Mouse (Mus musculus): ENCODE results near the gene H3f3b.

H3f3b gene

DNA sequence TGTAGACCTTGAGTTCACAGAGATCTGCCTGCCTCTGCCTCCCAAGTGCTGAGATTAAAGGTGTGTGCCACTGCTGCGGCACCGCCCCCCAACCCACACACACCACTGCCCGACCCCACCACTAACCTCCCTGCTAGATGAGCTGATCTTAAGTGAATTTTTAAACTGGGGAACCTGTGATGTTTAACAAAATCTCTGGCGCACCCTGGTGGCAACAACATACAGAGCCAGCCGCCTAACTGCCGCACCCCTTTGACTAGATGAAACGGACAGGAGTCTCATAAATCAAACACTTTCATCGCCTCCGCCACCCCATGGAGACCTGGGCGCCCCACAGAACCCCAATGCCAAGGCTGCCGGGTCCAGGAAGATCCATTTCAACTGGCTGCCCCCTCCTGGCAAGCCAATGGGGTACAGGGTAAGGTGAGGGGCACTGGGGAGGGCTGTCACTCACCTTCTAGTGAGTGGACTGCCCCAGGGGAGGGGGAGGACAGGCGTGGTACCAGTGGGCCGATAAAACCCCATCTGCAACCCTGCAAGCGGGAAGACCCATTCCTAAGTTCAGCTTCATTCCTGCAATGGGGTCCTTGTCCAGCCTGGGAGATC lies 28.1 kb downstream of the H3f3b start:
- DNase-seq = peak; percentile 72 to 75

- no peak for DNase-seq
These were observed 28.7 kb downstream of the H3f3b start for GRCm38 (mm10) chr11:115999027-115999426.

- no peak for DNase-seq
These were observed 30.1 kb downstream of the H3f3b start for GRCm38 (mm10) chr11:115997662-115998061.

DNA sequence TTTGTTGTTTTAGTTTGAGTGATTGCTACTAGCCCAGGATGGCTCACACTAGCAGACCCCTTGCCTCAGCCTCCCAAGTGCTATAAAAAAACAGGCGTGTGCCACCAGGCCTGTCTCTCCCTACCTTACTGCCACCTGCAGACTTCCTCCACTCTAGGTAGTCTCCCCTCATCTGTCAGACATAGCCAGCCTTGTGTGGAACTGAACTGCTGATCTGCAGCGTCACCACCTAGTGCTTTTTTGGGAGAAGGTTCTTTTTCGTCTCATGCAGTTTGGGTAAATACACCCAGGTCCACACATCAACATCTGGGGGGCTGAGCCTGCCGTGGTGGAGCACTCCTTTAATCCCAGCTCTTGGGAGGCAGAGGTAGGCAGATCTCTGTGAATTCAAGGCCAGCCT lies 30.7 kb downstream of the H3f3b start:
- DNase-seq = no peak

DNA sequence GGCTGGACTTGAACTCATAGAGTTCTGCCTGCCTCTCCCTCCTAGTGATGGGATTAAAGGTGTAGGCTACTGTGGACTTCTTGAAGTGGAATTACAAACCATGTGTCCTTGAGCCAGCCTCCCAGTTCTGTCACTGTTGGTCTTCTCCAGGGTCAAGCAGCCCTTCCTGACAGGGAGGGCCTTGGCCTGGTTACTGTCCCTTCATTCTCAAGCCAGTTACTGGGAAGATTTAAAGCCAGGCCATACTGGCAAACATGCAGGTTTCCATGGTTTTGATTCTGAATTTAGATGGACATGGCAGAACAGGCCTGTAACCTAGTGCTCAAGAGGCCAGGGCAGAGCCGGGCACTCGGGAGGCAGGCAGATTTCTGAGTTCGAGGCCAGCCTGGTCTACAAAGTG lies 32.5 kb downstream of the H3f3b start:
- DNase-seq = no peak

DNA sequence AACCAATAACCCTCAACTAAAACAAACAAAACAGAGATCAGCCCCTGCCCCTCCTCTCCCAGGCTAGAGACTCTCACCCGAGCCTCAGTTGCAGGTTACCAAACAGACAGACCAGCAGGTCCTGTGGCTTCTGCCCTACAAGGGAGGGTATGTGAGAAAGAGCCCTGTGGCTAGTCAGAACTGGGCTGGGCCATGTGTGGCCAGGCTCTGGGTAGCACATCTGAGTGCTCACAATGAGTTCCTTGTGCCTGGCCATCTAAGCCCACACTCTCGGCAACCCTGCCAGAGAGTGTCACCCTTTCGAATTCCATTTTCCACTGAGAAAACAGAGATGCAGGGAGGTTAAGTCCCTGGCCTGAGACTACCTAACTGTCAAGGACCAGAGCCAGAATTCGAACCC lies 35.7 kb downstream of the H3f3b start:
- DNase-seq = no peak

DNA sequence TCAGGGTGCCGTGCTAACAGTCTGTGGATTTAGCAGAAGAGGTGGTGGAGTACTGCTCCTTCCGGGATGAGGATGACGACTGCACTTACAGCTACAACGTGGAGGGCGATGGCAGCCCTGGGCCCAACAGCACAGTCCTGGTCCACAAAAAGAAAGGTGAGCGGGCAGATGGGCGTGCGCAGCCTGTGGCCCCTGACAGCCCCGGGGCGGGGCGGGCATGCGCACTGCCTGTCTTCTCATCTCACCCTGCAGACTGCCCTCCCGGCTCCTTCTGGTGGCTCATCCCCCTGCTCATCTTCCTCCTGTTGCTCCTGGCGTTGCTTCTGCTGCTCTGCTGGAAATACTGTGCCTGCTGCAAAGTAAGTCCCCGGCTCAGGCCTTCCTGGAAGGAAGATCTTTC lies 38.1 kb downstream of the H3f3b start:
- DNase-seq = no peak

GRCm38 (mm10) chr11:115983291-115983690 lies 44.5 kb downstream of the H3f3b start:
- DNase-seq = no peak

GRCm38 (mm10) chr11:115982472-115982871 lies 45.3 kb downstream of the H3f3b start:
- no peak for DNase-seq

GRCm38 (mm10) chr11:115975544-115975943 lies 52.2 kb downstream of the H3f3b start:
- no peak for DNase-seq

DNA sequence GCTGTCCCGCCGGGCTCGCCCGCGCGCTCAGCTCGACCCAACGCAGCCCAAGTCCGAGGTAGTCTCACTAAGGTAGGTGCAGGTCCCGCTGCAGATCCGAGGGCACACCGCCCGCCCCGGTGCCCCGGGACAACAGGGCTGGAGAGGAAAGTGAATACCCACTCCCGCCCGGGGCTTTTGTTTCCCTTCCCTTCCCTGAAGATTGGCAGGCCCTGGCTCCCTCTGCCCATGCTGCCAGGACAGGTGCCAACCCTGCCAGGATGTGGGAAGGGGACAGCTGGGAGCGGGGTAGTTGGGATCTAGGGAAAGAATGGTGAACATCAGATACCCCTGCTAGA lies 52.7 kb downstream of the H3f3b start:
- no peak for DNase-seq

- DNase-seq = peak; percentile 78 to 82
These were observed 53.3 kb downstream of the H3f3b start, which contains the start of gene Itgb4 for GRCm38 (mm10) chr11:115974309-115975082. Gene Itgb4, plus strand, starts transcription at chr11:115974709.
